8 mouse cellular contexts compared by ENCODE assay signal in the genomic region with DNA sequence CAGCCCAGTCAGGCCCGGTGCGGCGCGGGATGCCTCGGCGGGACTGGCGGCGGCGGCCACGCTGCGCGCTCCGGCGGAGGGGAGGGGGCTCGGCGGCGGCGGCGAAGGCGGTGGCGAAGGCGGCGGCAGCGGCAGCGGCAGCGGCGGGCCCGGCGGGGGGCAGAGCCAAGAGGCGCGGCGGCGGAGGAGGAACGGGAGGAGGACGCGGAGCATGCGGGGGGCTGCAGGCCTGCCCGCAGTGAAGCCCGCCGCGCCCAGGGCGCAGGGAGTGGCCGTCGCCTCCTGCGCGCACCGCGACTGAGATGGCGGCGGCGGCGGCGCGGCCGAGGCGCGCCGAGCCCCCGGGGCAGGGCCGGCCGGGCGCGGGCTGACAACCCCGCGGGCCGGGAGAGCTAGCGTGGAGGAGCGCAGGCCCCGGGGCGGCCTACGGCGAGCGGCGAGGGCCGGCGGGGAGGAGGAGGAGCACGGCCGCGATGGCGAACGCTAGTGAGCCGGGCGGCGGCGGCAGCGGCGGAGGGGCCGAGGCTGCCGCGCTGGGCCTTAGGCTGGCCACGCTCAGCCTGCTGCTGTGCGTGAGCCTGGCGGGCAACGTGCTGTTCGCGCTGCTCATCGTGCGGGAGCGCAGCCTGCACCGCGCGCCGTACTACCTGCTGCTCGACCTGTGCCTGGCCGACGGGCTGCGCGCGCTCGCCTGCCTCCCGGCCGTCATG. TPM values are rescaled to one million over a fixed set of nuclear protein-coding genes. Genes with fewer than 3 reads are reported as not detected.
A peak's percentile ranks its signal among the peaks of the same experiment; 100 is the strongest.
DNase-seq lines count a peak whose midpoint lies in the region; ATAC-seq and TF ChIP-seq lines count a peak whose summit lies in the region.

A gene (plus strand): TSS at position 474 of the 710 bp plus-strand sequence.

- ATAC-seq in heart, embryonic 12.5 days (ENCODE audit: insufficient number of reproducible peaks, low FRiP score), result peak; percentile 38
- peak; percentile 70 for ATAC-seq in stomach, embryonic 14.5 days (ENCODE audit: insufficient number of reproducible peaks, insufficient read depth, low FRiP score, low read depth)

- H3K4me2 ChIP-seq in heart, embryonic 12.5 days, result peak within 1 kb of the TSS; percentile 89
- peak within 1 kb of the TSS; percentile 92 for H3K4me2 ChIP-seq in stomach, embryonic 14.5 days (replicated peaks; ENCODE audit: low read depth, low read length)

- TF ChIP-seq CTCF in cortical plate, adult 2 months (IDR thresholded peaks at IDR 0.05; ENCODE audit: extremely low read depth, insufficient read depth, low read length), result no peak

- 2% methylated on average over 94 of the region's 112 CpGs for WGBS in heart, embryonic 12.5 days
- under 1% methylated on average over 43 of the region's 112 CpGs for WGBS in stomach, embryonic 14.5 days

- H3K9me3 ChIP-seq in heart, embryonic 12.5 days (replicated peaks), result no peaks in the 10 kb centered on the region
- no peaks in the 10 kb centered on the region for H3K9me3 ChIP-seq in megakaryocyte, embryonic 14.5 days
- no peaks in the 10 kb centered on the region for H3K9me3 ChIP-seq in stomach, embryonic 14.5 days (ENCODE audit: control insufficient read depth, low read depth, low read length)

- 0 out of 2 replicates have a peak, but pooled peaks have one; percentile 13 for TF ChIP-seq POLR2A in cortical plate, adult 2 months (IDR thresholded peaks at IDR 0.05; ENCODE audit: extremely low read depth, insufficient read depth, low read length)

- DNase-seq in adrenal gland, adult (ENCODE audit: inconsistent age in 2 of 2, low spot score in 1 of 2), result peak; percentile 11 to 69
- no peak for DNase-seq in adrenal gland, adult 8-10 months
- DNase-seq in Muller cell, postnatal 12 days (ENCODE audit: inconsistent ontology term), result peak; percentile 37
- DNase-seq in layer of hippocampus, adult 8-10 months (ENCODE audit: low spot score in 2 of 2), result peak in 1 of 2 experiments; percentile 38

- peak within 1 kb of the TSS; percentile 96 for H3K27ac ChIP-seq in cortical plate, adult 2 months (ENCODE audit: insufficient read depth, low read length)
- no peak within 1 kb of the TSS for H3K27ac ChIP-seq in heart, embryonic 12.5 days (ENCODE audit: poor library complexity, severe bottlenecking)
- peak within 1 kb of the TSS; percentile 10; the same call in 1 of the 2 replicates for H3K27ac ChIP-seq in stomach, embryonic 14.5 days (ENCODE audit: low read length)

- H3K4me1 ChIP-seq in cortical plate, adult 2 months (ENCODE audit: control insufficient read depth, insufficient read depth, low read length), result peaks cover 3% of the 10 kb centered on the region; the same call in 1 of the 2 replicates
- peaks cover 9% of the 10 kb centered on the region; the same call in 1 of the 2 replicates for H3K4me1 ChIP-seq in heart, embryonic 12.5 days (replicated peaks)
- peaks cover 12% of the 10 kb centered on the region for H3K4me1 ChIP-seq in megakaryocyte, embryonic 14.5 days
- peaks cover 9% of the 10 kb centered on the region; the same call in 1 of the 2 replicates for H3K4me1 ChIP-seq in stomach, embryonic 14.5 days (ENCODE audit: control insufficient read depth, insufficient read depth, low read length)

- peaks cover 79% of the 10 kb centered on the region for H3K27me3 ChIP-seq in heart, embryonic 12.5 days (replicated peaks)
- peaks cover 87% of the 10 kb centered on the region for H3K27me3 ChIP-seq in megakaryocyte, embryonic 14.5 days (replicated peaks)
- peaks cover 14% of the 10 kb centered on the region; the same call in 1 of the 2 replicates for H3K27me3 ChIP-seq in stomach, embryonic 14.5 days (ENCODE audit: control insufficient read depth, insufficient read depth, low read length)

- H3K9ac ChIP-seq in heart, embryonic 12.5 days, result peak within 1 kb of the TSS; percentile 75
- peak within 1 kb of the TSS; percentile 68 for H3K9ac ChIP-seq in stomach, embryonic 14.5 days (replicated peaks; ENCODE audit: low read depth, low read length)

- peak within 1 kb of the TSS; percentile 63 for H3K4me3 ChIP-seq in cortical plate, adult 2 months (ENCODE audit: insufficient read depth, low read length)
- peak within 1 kb of the TSS; percentile 83 for H3K4me3 ChIP-seq in heart, embryonic 12.5 days
- H3K4me3 ChIP-seq in megakaryocyte, embryonic 14.5 days (replicated peaks), result peak within 1 kb of the TSS; percentile 90
- peak within 1 kb of the TSS; percentile 63 for H3K4me3 ChIP-seq in stomach, embryonic 14.5 days (ENCODE audit: low read depth, low read length)

- no peaks in the 10 kb centered on the region for H3K36me3 ChIP-seq in heart, embryonic 12.5 days
- H3K36me3 ChIP-seq in megakaryocyte, embryonic 14.5 days (replicated peaks; ENCODE audit: low read length), result no peaks in the 10 kb centered on the region
- H3K36me3 ChIP-seq in stomach, embryonic 14.5 days (ENCODE audit: control insufficient read depth, insufficient read depth, low read length), result no peaks in the 10 kb centered on the region

RNA-seq across cellular contexts. Expression of the gene that starts here (rescaled TPM):
- total RNA-seq in adrenal gland, adult 8-10 months (2022), result 1 to 10 TPM; 2.8 to 4.9 (median 3.8) TPM
- polyA plus RNA-seq in cortical plate, adult 2 months (2012; rRNA removed), result 21.6 and 22.4 TPM in 2 replicates
- 1.3 and 1.6 TPM in 2 replicates for polyA plus RNA-seq in heart, embryonic 12.5 days (2016; fragmentation: Nextera tagmentation; extraction: Ambion mirVana)
- 10 to 100 TPM; 39.7 to 52.1 (median 46.9) TPM for total RNA-seq in layer of hippocampus, adult 8-10 months (2022)
- polyA plus RNA-seq in megakaryocyte, embryonic 14.5 days (2012; ENCODE audit: insufficient read depth, low replicate concordance), result 0.15 TPM in 1 of 2 replicates, not detected in the other
- polyA plus RNA-seq in stomach, embryonic 14.5 days (2014; fragmentation: Nextera tagmentation; extraction: Ambion mirVana), result 3.6 and 4.1 TPM in 2 replicates

Comparison
In these comparisons a context has a peak if more than half of its experiments do, and no peak if none do; other contexts are left out.
1. RNA of the gene that starts here (total RNA-seq): 39.7 to 52.1 TPM in layer of hippocampus, adult 8-10 months; 2.8 to 4.9 TPM in adrenal gland, adult 8-10 months; every median in the first group is over 4 times any median in the second.
2. Peak in every context shown above with its lines, with median percentiles within 50 percentile points of each other: H3K4me3 ChIP-seq.